Mouse (Mus musculus) embryonic facial prominence, embryonic 12.5 days (tissue): Measurements from ENCODE around the gene 2900026A02Rik. TPM values are rescaled to one million over a fixed set of nuclear protein-coding genes. Genes with fewer than 3 reads are reported as not detected.

Experiments used
- ATAC-seq: fragments of 200-750 bp; cut with Nextera tagmentation; 2 replicates; pipeline ENCODE4 v1.8.0; 2017; ENCODE audit not compliant: insufficient number of reproducible peaks, insufficient read depth, low FRiP score, low TSS enrichment
- H3K27ac ChIP-seq: fragments of 300-500 bp; sonication (generic); 2 replicates; pipeline ENCODE4 v1.5.1; 2016; ENCODE audit warnings: mild to moderate bottlenecking
- H3K27me3 ChIP-seq: fragments of 300-500 bp; sonication (generic); 2 replicates; pipeline ENCODE4 v1.6.1; 2016; ENCODE audit warnings: mild to moderate bottlenecking, moderate library complexity
- H3K36me3 ChIP-seq: fragments of 300-500 bp; sonication (generic); 2 replicates; pipeline ENCODE4 v1.6.1; 2016; ENCODE audit warnings: mild to moderate bottlenecking
- H3K4me1 ChIP-seq: fragments of 300-500 bp; sonication (generic); 2 replicates; pipeline ENCODE4 v1.6.1; 2016
- H3K4me2 ChIP-seq: fragments of 300-500 bp; sonication (generic); replicated peaks from 2 replicates; pipeline ENCODE4 v1.6.1; 2016; ENCODE audit warnings: mild to moderate bottlenecking, moderate library complexity
- H3K4me3 ChIP-seq: fragments of 300-500 bp; sonication (generic); 2 replicates; pipeline ENCODE4 v1.5.1; 2016; ENCODE audit warnings: mild to moderate bottlenecking
- H3K9ac ChIP-seq: fragments of 300-500 bp; sonication (generic); 2 replicates; pipeline ENCODE4 v1.6.1; 2016; ENCODE audit warnings: mild to moderate bottlenecking, moderate library complexity
- H3K9me3 ChIP-seq: fragments of 300-500 bp; sonication (generic); 2 replicates; pipeline ENCODE4 v1.6.1; 2016; ENCODE audit warnings: mild to moderate bottlenecking, moderate library complexity
- WGBS: fragments of 180-500 bp; shearing (Covaris S2); methylation state at CpG from one replicate; pipeline ENCODE4 v1.1.7; 2016; 5-methylcytosine and 5-hydroxymethylcytosine counted together
- polyA plus RNA-seq: library from polyadenylated mRNA; unstranded; fragments of >200 nt; fragmentation: Nextera tagmentation; extraction: Ambion mirVana; gene quantifications from 2 replicates; pipeline ENCODE4 v1.2.1, GENCODE M21; 2016

2900026A02Rik gene
- polyA plus RNA-seq, 1 experiment from 2014 or later, result 5.8 TPM

GRCm38 (mm10) chr5:113193762-113194161 lies 27.3 kb downstream of the 2900026A02Rik start:
- no peak overlapping the region for H3K27ac ChIP-seq
- WGBS, result 87% methylated on average over 18 of the region's 18 CpGs
- H3K9me3 ChIP-seq, result no peaks in the 10 kb centered on the region
- H3K9ac ChIP-seq, result no peak overlapping the region
- H3K4me1 ChIP-seq, result 0 out of 2 replicates have a peak, but pooled peaks cover 7% of the 10 kb centered on the region
- ATAC-seq, result no peak
- no peaks in the 10 kb centered on the region for H3K36me3 ChIP-seq
- no peak overlapping the region for H3K4me2 ChIP-seq
- H3K4me3 ChIP-seq, result no peak overlapping the region
- no peaks in the 10 kb centered on the region for H3K27me3 ChIP-seq

- H3K27ac ChIP-seq, result no peak overlapping the region
- no peak overlapping the region for H3K9ac ChIP-seq
- no peaks in the 10 kb centered on the region for H3K27me3 ChIP-seq
- H3K4me3 ChIP-seq, result no peak overlapping the region
- no peak for ATAC-seq
- no peak overlapping the region for H3K4me2 ChIP-seq
- no peaks in the 10 kb centered on the region for H3K36me3 ChIP-seq
- no peaks in the 10 kb centered on the region for H3K4me1 ChIP-seq
- no peaks in the 10 kb centered on the region for H3K9me3 ChIP-seq
- WGBS, result 74% methylated on average over 14 of the region's 14 CpGs
Measured at GRCm38 (mm10) chr5:113191901-113192300, 29.1 kb downstream of the 2900026A02Rik start.

- 52% methylated on average over 14 of the region's 14 CpGs for WGBS
- H3K27ac ChIP-seq, result no peak overlapping the region
- no peaks in the 10 kb centered on the region for H3K27me3 ChIP-seq
- H3K36me3 ChIP-seq, result no peaks in the 10 kb centered on the region
- no peak overlapping the region for H3K4me3 ChIP-seq
- H3K9ac ChIP-seq, result no peak overlapping the region
- no peak overlapping the region for H3K4me2 ChIP-seq
- no peaks in the 10 kb centered on the region for H3K4me1 ChIP-seq
- no peak for ATAC-seq
- no peaks in the 10 kb centered on the region for H3K9me3 ChIP-seq
Measured at GRCm38 (mm10) chr5:113190558-113190957, 30.5 kb downstream of the 2900026A02Rik start.

GRCm38 (mm10) chr5:113181441-113181840 lies 39.6 kb downstream of the 2900026A02Rik start:
- no peaks in the 10 kb centered on the region for H3K9me3 ChIP-seq
- no peak overlapping the region for H3K9ac ChIP-seq
- H3K4me3 ChIP-seq, result no peak overlapping the region
- no peaks in the 10 kb centered on the region for H3K36me3 ChIP-seq
- no peak overlapping the region for H3K27ac ChIP-seq
- 35% methylated on average over 6 of the region's 6 CpGs for WGBS
- H3K4me1 ChIP-seq, result peaks cover 9% of the 10 kb centered on the region
- H3K4me2 ChIP-seq, result no peak overlapping the region
- no peaks in the 10 kb centered on the region for H3K27me3 ChIP-seq
- ATAC-seq, result no peak

GRCm38 (mm10) chr5:113180755-113181154 lies 40.3 kb downstream of the 2900026A02Rik start:
- H3K36me3 ChIP-seq, result no peaks in the 10 kb centered on the region
- H3K9me3 ChIP-seq, result no peaks in the 10 kb centered on the region
- H3K4me3 ChIP-seq, result no peak overlapping the region
- WGBS, result 81% methylated on average over 15 of the region's 15 CpGs
- no peaks in the 10 kb centered on the region for H3K27me3 ChIP-seq
- peak overlapping the region; percentile 37; the same call in 1 of the 2 replicates for H3K9ac ChIP-seq
- H3K27ac ChIP-seq, result peak overlapping the region; percentile 85
- no peak for ATAC-seq
- peak overlapping the region; percentile 49 for H3K4me2 ChIP-seq
- H3K4me1 ChIP-seq, result peaks cover 9% of the 10 kb centered on the region

GRCm38 (mm10) chr5:113179843-113180682 lies 41.0 kb downstream of the 2900026A02Rik start:
- peak; percentile 66 for ATAC-seq
- Histone ChIP-seq H3K9ac (peak overlapping the region; percentile 37; the same call in 1 of the 2 replicates), H3K27ac (peak overlapping the region; percentile 85), H3K4me3 (peak overlapping the region; percentile 29), H3K4me1 (peaks cover 9% of the 10 kb centered on the region), H3K9me3 (no peaks in the 10 kb centered on the region), H3K36me3 (no peaks in the 10 kb centered on the region), H3K4me2 (peak overlapping the region; percentile 49), H3K27me3 (no peaks in the 10 kb centered on the region)
- 2% methylated on average over 25 of the region's 30 CpGs for WGBS

GRCm38 (mm10) chr5:113179451-113179842 lies 41.6 kb downstream of the 2900026A02Rik start:
- no peak for ATAC-seq
- Histone ChIP-seq H3K4me1 (peaks cover 9% of the 10 kb centered on the region), H3K27me3 (no peaks in the 10 kb centered on the region), H3K4me2 (peak overlapping the region; percentile 49), H3K9me3 (no peaks in the 10 kb centered on the region), H3K9ac (peak overlapping the region; percentile 35; the same call in 1 of the 2 replicates), H3K27ac (peak overlapping the region; percentile 85), H3K36me3 (no peaks in the 10 kb centered on the region), H3K4me3 (peak overlapping the region; percentile 29)
- WGBS, result 6% methylated on average over 8 of the region's 9 CpGs

GRCm38 (mm10) chr5:113175976-113176375 lies 45.1 kb downstream of the 2900026A02Rik start:
- ATAC-seq, result no peak
- Histone ChIP-seq H3K36me3 (no peaks in the 10 kb centered on the region), H3K9me3 (no peaks in the 10 kb centered on the region), H3K4me1 (peaks cover 9% of the 10 kb centered on the region), H3K27ac (no peak overlapping the region), H3K4me2 (no peak overlapping the region), H3K4me3 (no peak overlapping the region), H3K27me3 (no peaks in the 10 kb centered on the region), H3K9ac (no peak overlapping the region)
- WGBS, result 90% methylated on average over 10 of the region's 10 CpGs

- no peak overlapping the region for H3K4me2 ChIP-seq
- no peaks in the 10 kb centered on the region for H3K9me3 ChIP-seq
Measured at GRCm38 (mm10) chr5:113174916-113175692, 45.9 kb downstream of the 2900026A02Rik start.

GRCm38 (mm10) chr5:113173318-113173717 lies 47.7 kb downstream of the 2900026A02Rik start:
- Histone ChIP-seq H3K4me2 (no peak overlapping the region), H3K27ac (no peak overlapping the region), H3K4me3 (no peak overlapping the region), H3K9me3 (no peaks in the 10 kb centered on the region), H3K4me1 (no peaks in the 10 kb centered on the region; the same call in 1 of the 2 replicates), H3K36me3 (no peaks in the 10 kb centered on the region), H3K9ac (no peak overlapping the region), H3K27me3 (no peaks in the 10 kb centered on the region)
- ATAC-seq, result no peak
- 19% methylated on average over 5 of the region's 5 CpGs for WGBS

More at GRCm38 (mm10) chr5:113174916-113175692, 45.9 kb downstream of the 2900026A02Rik start:
- H3K36me3 ChIP-seq, result no peaks in the 10 kb centered on the region
- 44% methylated on average over 24 of the region's 24 CpGs for WGBS
- H3K27ac ChIP-seq, result no peak overlapping the region
- H3K9ac ChIP-seq, result no peak overlapping the region
- ATAC-seq, result no peak
- H3K4me1 ChIP-seq, result peaks cover 9% of the 10 kb centered on the region
- H3K27me3 ChIP-seq, result no peaks in the 10 kb centered on the region
- no peak overlapping the region for H3K4me3 ChIP-seq

- Histone ChIP-seq H3K27ac (no peak overlapping the region), H3K27me3 (no peaks in the 10 kb centered on the region), H3K4me2 (no peak overlapping the region), H3K4me1 (no peaks in the 10 kb centered on the region; the same call in 1 of the 2 replicates), H3K4me3 (no peak overlapping the region), H3K9me3 (no peaks in the 10 kb centered on the region), H3K9ac (no peak overlapping the region), H3K36me3 (no peaks in the 10 kb centered on the region)
- ATAC-seq, result no peak
- WGBS, result 74% methylated on average over 10 of the region's 10 CpGs
Measured at GRCm38 (mm10) chr5:113171968-113172578, 49.0 kb downstream of the 2900026A02Rik start.
